Mouse (Mus musculus): ENCODE measurements around the gene Hivep2. TPM values are rescaled to one million over a fixed set of nuclear protein-coding genes. Genes with fewer than 3 reads are reported as not detected.

The Hivep2 gene
- total RNA-seq, 2 experiments from 2014 or later, result 203 to 210 TPM

GRCm38 (mm10) chr10:13964501-13965281, 1.2 kb upstream of the Hivep2 start:
- peak; percentile 42 for TF ChIP-seq CTCF (conservative IDR thresholded peaks at IDR 0.05)
- Histone ChIP-seq H3K27ac (peak overlapping the region; percentile 100), H3K4me3 (peak overlapping the region; percentile 66)
- peak; percentile 52 to 62 for DNase-seq (ENCODE audit: low spot score in 2 of 2)

- H3K4me3 ChIP-seq, result peak overlapping the region; percentile 66
- TF ChIP-seq CTCF (conservative IDR thresholded peaks at IDR 0.05), result no peak
- H3K27ac ChIP-seq, result peak overlapping the region; percentile 100
- peak; percentile 83 to 88 for DNase-seq (ENCODE audit: low spot score in 2 of 2)
Measured at GRCm38 (mm10) chr10:13965316-13965973, 430 bp upstream of the Hivep2 start.

- peak; percentile 65 to 68 for DNase-seq (ENCODE audit: low spot score in 2 of 2)
- Histone ChIP-seq H3K4me3 (peak overlapping the region; percentile 66), H3K27ac (peak overlapping the region; percentile 100)
- no peak for TF ChIP-seq CTCF (conservative IDR thresholded peaks at IDR 0.05)
Measured at GRCm38 (mm10) chr10:13966830-13967450, 1.1 kb downstream of the Hivep2 start.

- Histone ChIP-seq H3K27ac (peak overlapping the region; percentile 100), H3K4me3 (peak overlapping the region; percentile 66)
- peak; percentile 77 to 78 for DNase-seq (ENCODE audit: low spot score in 2 of 2)
- TF ChIP-seq CTCF (conservative IDR thresholded peaks at IDR 0.05), result no peak
Measured at GRCm38 (mm10) chr10:13967451-13968233, 1.8 kb downstream of the Hivep2 start.

GRCm38 (mm10) chr10:13968234-13968555, 2.3 kb downstream of the Hivep2 start:
- TF ChIP-seq CTCF (conservative IDR thresholded peaks at IDR 0.05), result no peak

GRCm38 (mm10) chr10:13968989-13969388, 3.1 kb downstream of the Hivep2 start:
- peak overlapping the region; percentile 66 for H3K4me3 ChIP-seq
- no peak for DNase-seq (ENCODE audit: low spot score in 2 of 2)
- H3K27ac ChIP-seq, result peak overlapping the region; percentile 100
- TF ChIP-seq CTCF (conservative IDR thresholded peaks at IDR 0.05), result peak; percentile 79

More at GRCm38 (mm10) chr10:13968234-13968555, 2.3 kb downstream of the Hivep2 start:
- no peak for DNase-seq (ENCODE audit: low spot score in 2 of 2)
- Histone ChIP-seq H3K27ac (peak overlapping the region; percentile 100), H3K4me3 (peak overlapping the region; percentile 66)

GRCm38 (mm10) chr10:13970321-13970720, 4.4 kb downstream of the Hivep2 start:
- Histone ChIP-seq H3K4me3 (peak overlapping the region; percentile 66), H3K27ac (peak overlapping the region; percentile 100; the same call in 1 of the 2 replicates)
- no peak for TF ChIP-seq CTCF (conservative IDR thresholded peaks at IDR 0.05)
- no peak for DNase-seq (ENCODE audit: low spot score in 2 of 2)

GRCm38 (mm10) chr10:13971268-13971667, 5.4 kb downstream of the Hivep2 start:
- TF ChIP-seq CTCF (conservative IDR thresholded peaks at IDR 0.05), result no peak
- Histone ChIP-seq H3K27ac (no peak overlapping the region), H3K4me3 (no peak overlapping the region)
- no peak for DNase-seq (ENCODE audit: low spot score in 2 of 2)

- TF ChIP-seq CTCF (conservative IDR thresholded peaks at IDR 0.05), result no peak
- DNase-seq (ENCODE audit: low spot score in 2 of 2), result peak in 1 of 2 experiments; percentile 59
- Histone ChIP-seq H3K4me3 (no peak overlapping the region), H3K27ac (peak overlapping the region; percentile 36)
Measured at GRCm38 (mm10) chr10:13973563-13974179, 7.8 kb downstream of the Hivep2 start.

- H3K27ac ChIP-seq, result peak overlapping the region; percentile 36; the same call in 1 of the 2 replicates
- TF ChIP-seq CTCF (conservative IDR thresholded peaks at IDR 0.05), result no peak
- no peak for DNase-seq (ENCODE audit: low spot score in 2 of 2)
- H3K4me3 ChIP-seq, result no peak overlapping the region
Measured at GRCm38 (mm10) chr10:13974472-13974871, 8.6 kb downstream of the Hivep2 start.

GRCm38 (mm10) chr10:13975861-13976260, 10.0 kb downstream of the Hivep2 start:
- no peak for DNase-seq (ENCODE audit: low spot score in 2 of 2)
- Histone ChIP-seq H3K4me3 (no peak overlapping the region), H3K27ac (no peak overlapping the region; the same call in 1 of the 2 replicates)
- no peak for TF ChIP-seq CTCF (conservative IDR thresholded peaks at IDR 0.05)

GRCm38 (mm10) chr10:13976267-13976666, 10.4 kb downstream of the Hivep2 start:
- Histone ChIP-seq H3K4me3 (no peak overlapping the region), H3K27ac (peak overlapping the region; percentile 0; the same call in 1 of the 2 replicates)
- no peak for DNase-seq (ENCODE audit: low spot score in 2 of 2)
- no peak for TF ChIP-seq CTCF (conservative IDR thresholded peaks at IDR 0.05)

All from layer of hippocampus, adult 2 months (tissue).